ENCODE assay signal across 9 mouse cellular contexts in genomic region chr11:103111301-103111700, GRCm38 (mm10). TPM values are rescaled to one million over a fixed set of nuclear protein-coding genes. Genes with fewer than 3 reads are reported as not detected.
DNase-seq lines count a peak whose midpoint lies in the region; ATAC-seq and TF ChIP-seq lines count a peak whose summit lies in the region.
"Had no signal": no experiment of that assay in that cellular context is flagged by ENCODE, and none has a peak within 500 bp of the region (broad histone marks: within the 10 kb centered on the region; RNA-seq: fewer than 3 reads in every experiment).

No protein-coding gene starts in this region.

- peaks cover 26% of the 10 kb centered on the region for H3K4me1 ChIP-seq in testis, adult 2 months (ENCODE audit: control insufficient read depth, insufficient read depth, low read length)
- peaks cover 37% of the 10 kb centered on the region for H3K4me1 ChIP-seq in limb, embryonic 15.5 days

- H3K27ac ChIP-seq in testis, adult 2 months (ENCODE audit: control insufficient read depth, insufficient read depth, low read depth, low read length), result peak overlapping the region; percentile 68
- peak overlapping the region; percentile 72 for H3K27ac ChIP-seq in limb, embryonic 15.5 days

- TF ChIP-seq POLR2A in testis, adult 2 months (IDR thresholded peaks at IDR 0.05; ENCODE audit: control insufficient read depth, low read depth, low read length), result no peak

- peaks cover 3% of the 10 kb centered on the region; the same call in 1 of the 2 replicates for H3K27me3 ChIP-seq in testis, adult 2 months (ENCODE audit: control insufficient read depth, insufficient read depth, low read length)
- H3K27me3 ChIP-seq in limb, embryonic 15.5 days, result no peaks in the 10 kb centered on the region; the same call in 1 of the 2 replicates

- no peaks in the 10 kb centered on the region for H3K36me3 ChIP-seq in testis, adult 2 months (ENCODE audit: control insufficient read depth, insufficient read depth, low read length)
- H3K36me3 ChIP-seq in limb, embryonic 15.5 days, result peaks cover 3% of the 10 kb centered on the region; the same call in 1 of the 2 replicates

- peak overlapping the region; percentile 65; the same call in 1 of the 2 replicates for H3K4me3 ChIP-seq in testis, adult 2 months (ENCODE audit: control insufficient read depth, low read depth, low read length)
- H3K4me3 ChIP-seq in limb, embryonic 15.5 days, result peak overlapping the region; percentile 39

- peak overlapping the region; percentile 76 for H3K4me2 ChIP-seq in limb, embryonic 15.5 days

- H3K9me3 ChIP-seq in limb, embryonic 15.5 days, result no peaks in the 10 kb centered on the region

- H3K9ac ChIP-seq in limb, embryonic 15.5 days, result no peak overlapping the region

- no peak for ATAC-seq in limb, embryonic 15.5 days (ENCODE audit: insufficient number of reproducible peaks, low FRiP score, low TSS enrichment, low read depth)
- no peak for ATAC-seq in cerebellum, adult (ENCODE audit: insufficient number of reproducible peaks, low FRiP score, low TSS enrichment)
- no peak for ATAC-seq in frontal cortex, adult (ENCODE audit: low TSS enrichment)

- DNase-seq in cerebellum, adult 11-12 months, result peak; percentile 41
- DNase-seq in cerebellum, adult 9-10 months, result no peak
- no peak for DNase-seq in testis, postnatal 10 days (ENCODE audit: low spot score)
- no peak for DNase-seq in c-Kit-positive CD71-positive TER-119-positive erythroid progenitor cells, embryonic 14.5 days (ENCODE audit: low spot score)
- DNase-seq: layer of hippocampus, adult 9-11 months had no signal

- no peak for TF ChIP-seq CTCF in testis, adult 2 months (IDR thresholded peaks at IDR 0.05; ENCODE audit: control insufficient read depth, insufficient read depth, insufficient replicate concordance, low read depth, low read length)

- WGBS in limb, embryonic 15.5 days, result 19% methylated on average over 10 of the region's 10 CpGs

RNA-seq across cellular contexts. Expression of gene Hexim1, which starts 4.7 kb away (rescaled TPM):
- 5.8 and 6.1 TPM in 2 replicates for polyA plus RNA-seq in testis, adult 2 months (2012; rRNA removed)
- polyA plus RNA-seq in limb, embryonic 15.5 days (2015; fragmentation: Nextera tagmentation; extraction: Ambion mirVana), result 5.0 and 5.8 TPM in 2 replicates

RNA-seq across cellular contexts. Expression of gene Acbd4, which starts 9.8 kb away (rescaled TPM):
- polyA plus RNA-seq in testis, adult 2 months (2012; rRNA removed), result 5.7 and 7.2 TPM in 2 replicates
- polyA plus RNA-seq in limb, embryonic 15.5 days (2015; fragmentation: Nextera tagmentation; extraction: Ambion mirVana), result 27.8 and 34.6 TPM in 2 replicates

RNA-seq across cellular contexts. Expression of gene Plcd3, which starts 9.8 kb away (rescaled TPM):
- polyA plus RNA-seq in testis, adult 2 months (2012; rRNA removed), result 4.9 and 5.5 TPM in 2 replicates
- 6.5 and 7.6 TPM in 2 replicates for polyA plus RNA-seq in limb, embryonic 15.5 days (2015; fragmentation: Nextera tagmentation; extraction: Ambion mirVana)

RNA-seq across cellular contexts. Expression of gene Hexim2, which starts 20.9 kb away (rescaled TPM):
- 38.8 and 53.8 TPM in 2 replicates for polyA plus RNA-seq in testis, adult 2 months (2012; rRNA removed)
- polyA plus RNA-seq in limb, embryonic 15.5 days (2015; fragmentation: Nextera tagmentation; extraction: Ambion mirVana), result 11.7 and 12.2 TPM in 2 replicates

RNA-seq across cellular contexts. Expression of gene Fmnl1, which starts 59.6 kb away (rescaled TPM):
- 18.4 and 21.6 TPM in 2 replicates for polyA plus RNA-seq in testis, adult 2 months (2012; rRNA removed)
- polyA plus RNA-seq in limb, embryonic 15.5 days (2015; fragmentation: Nextera tagmentation; extraction: Ambion mirVana), result 2.4 and 3.0 TPM in 2 replicates
